Mouse (Mus musculus) liver, embryonic 14.5 days (tissue): ENCODE data around the gene Sdc3.

ENCODE experiments used
- CTCF ChIP-seq: IDR thresholded peaks from 2 replicates; pipeline ENCODE4 v1.5.1; 2016; ENCODE audit warnings: antibody characterized with exemption, low read depth, control low read depth
- EP300 ChIP-seq: IDR thresholded peaks from 2 replicates; pipeline ENCODE4 v1.6.1; 2016; ENCODE audit warnings: antibody characterized with exemption, low read depth

GRCm38 (mm10) chr4:130799118-130799517 lies 6.8 kb downstream of the Sdc3 start:
- TF ChIP-seq CTCF, result no peak
- TF ChIP-seq EP300, result no peak
